Mouse (Mus musculus): ENCODE data around the gene Atxn7l1. TPM values are rescaled to one million over a fixed set of nuclear protein-coding genes. Genes with fewer than 3 reads are reported as not detected.

Gene Atxn7l1
- total RNA-seq, 2 experiments from 2014 or later: 61.4 to 62.9 TPM

GRCm38 (mm10) chr12:33411580-33412151 lies 264.2 kb downstream of the Atxn7l1 start:
- no peak for DNase-seq
- intact Hi-C loops (cut with DNase I): no loop called here

Other genes starting within 250 kb of the Atxn7l1 start
- gene Sypl, start 193.8 kb upstream of the Atxn7l1 start, total RNA-seq (2021): 10 to 100 TPM; 32.2 TPM
- 1 to 10 TPM in 1 of 2 experiments, under 1 TPM in 1; 0.76 to 1.4 TPM for gene Cdhr3, start 54.8 kb upstream of the Atxn7l1 start, total RNA-seq (2021)
- 1 to 10 TPM in 1 of 2 experiments, under 1 TPM in 1; 0.82 to 1.5 TPM for gene Efcab10, start 247.2 kb downstream of the Atxn7l1 start, total RNA-seq (2021)

Data from left cerebral cortex, postnatal 4 days (tissue).